Mouse (Mus musculus) ES-E14 (cell line): ENCODE results near the gene Ezh1. TPM values are rescaled to one million over a fixed set of nuclear protein-coding genes. Genes with fewer than 3 reads are reported as not detected.

Source experiments
- DNase-seq: peaks from one replicate; pipeline ENCODE4 v3.0.0-alpha.2; 2013; ENCODE audit warnings: low read depth, low spot score
- H3K27ac ChIP-seq: 2 replicates; pipeline ENCODE4 v1.5.1; 2012; ENCODE audit warnings: low read depth, mild to moderate bottlenecking, low read length, moderate library complexity, mixed read lengths; ENCODE audit not compliant: poor library complexity, insufficient read depth, severe bottlenecking
- H3K36me3 ChIP-seq: 2 replicates; pipeline ENCODE4 v1.6.1; 2012; ENCODE audit warnings: mild to moderate bottlenecking, low read length, moderate library complexity, mixed read lengths; ENCODE audit not compliant: control insufficient read depth, poor library complexity, insufficient read depth, severe bottlenecking
- H3K4me1 ChIP-seq, 2 experiments: fragments of 150-350 bp in 1 of 2; sonication (generic) in 1 of 2; 2 replicates each; pipeline ENCODE4 v1.6.1; 2012; ENCODE audit warnings: low read length in 2 of 2, mild to moderate bottlenecking in 1 of 2, mixed read lengths in 1 of 2; ENCODE audit not compliant: control insufficient read depth in 2 of 2, insufficient read depth in 2 of 2, poor library complexity in 1 of 2
- H3K4me3 ChIP-seq, 2 experiments: fragments of 150-350 bp in 1 of 2; sonication (generic) in 1 of 2; 2 replicates each; pipeline ENCODE4 v1.5.1; 2012; ENCODE audit warnings: low read length in 2 of 2, low read depth in 1 of 2, mild to moderate bottlenecking in 1 of 2, mixed read lengths in 1 of 2; ENCODE audit not compliant: insufficient read depth in 1 of 2, poor library complexity in 1 of 2, severe bottlenecking in 1 of 2
- H3K9ac ChIP-seq: 2 replicates; pipeline ENCODE4 v1.6.1; 2012; ENCODE audit warnings: low read depth, mild to moderate bottlenecking, low read length, mixed read lengths; ENCODE audit not compliant: poor library complexity, insufficient read depth, severe bottlenecking
- H3K9me3 ChIP-seq: fragments of 150-350 bp; sonication (generic); 2 replicates; pipeline ENCODE4 v1.6.1; 2012; ENCODE audit warnings: low read depth, mild to moderate bottlenecking, low read length; ENCODE audit not compliant: control insufficient read depth, insufficient read depth
- CHD2 ChIP-seq: IDR thresholded peaks from 2 replicates; pipeline ENCODE4 v1.6.1; 2014; ENCODE audit warnings: mild to moderate bottlenecking, low read depth, low read length, inconsistent platforms
- HCFC1 ChIP-seq: IDR thresholded peaks from 2 replicates; pipeline ENCODE4 v1.6.1; 2012; ENCODE audit warnings: low read length, inconsistent platforms, borderline replicate concordance; ENCODE audit not compliant: insufficient read depth
- MAFK ChIP-seq: IDR thresholded peaks from 2 replicates; pipeline ENCODE4 v1.6.1; 2014; ENCODE audit warnings: mild to moderate bottlenecking, low read depth, low read length, inconsistent platforms; ENCODE audit not compliant: insufficient read depth
- ZC3H11A ChIP-seq: IDR thresholded peaks from 2 replicates; pipeline ENCODE4 v1.6.1; 2012; ENCODE audit warnings: low read depth, mild to moderate bottlenecking, inconsistent platforms, low read length, borderline replicate concordance
- ZNF384 ChIP-seq: IDR thresholded peaks from 2 replicates; pipeline ENCODE4 v1.6.1; 2012; ENCODE audit warnings: low read depth, low read length, inconsistent platforms
- in situ Hi-C, 2 experiments: fragments of 600-800 bp; cut with MboI; formaldehyde crosslinking; loops; one replicate each; pipeline ENCODE4 v1.15.1; 2025; ENCODE audit warnings: low sequenced_read_pairs in 2 of 2, inconsistent platforms in 1 of 2; ENCODE audit not compliant: unreplicated experiment in 2 of 2
- total RNA-seq: library from RNA; depleted of rRNA; stranded (reverse); fragments of 300-350 nt; gene quantifications from 2 replicates; pipeline ENCODE4 v1.2.3, GENCODE M21; 2012

Gene Ezh1
- total RNA-seq, 1 experiment = 18.3 TPM

DNA sequence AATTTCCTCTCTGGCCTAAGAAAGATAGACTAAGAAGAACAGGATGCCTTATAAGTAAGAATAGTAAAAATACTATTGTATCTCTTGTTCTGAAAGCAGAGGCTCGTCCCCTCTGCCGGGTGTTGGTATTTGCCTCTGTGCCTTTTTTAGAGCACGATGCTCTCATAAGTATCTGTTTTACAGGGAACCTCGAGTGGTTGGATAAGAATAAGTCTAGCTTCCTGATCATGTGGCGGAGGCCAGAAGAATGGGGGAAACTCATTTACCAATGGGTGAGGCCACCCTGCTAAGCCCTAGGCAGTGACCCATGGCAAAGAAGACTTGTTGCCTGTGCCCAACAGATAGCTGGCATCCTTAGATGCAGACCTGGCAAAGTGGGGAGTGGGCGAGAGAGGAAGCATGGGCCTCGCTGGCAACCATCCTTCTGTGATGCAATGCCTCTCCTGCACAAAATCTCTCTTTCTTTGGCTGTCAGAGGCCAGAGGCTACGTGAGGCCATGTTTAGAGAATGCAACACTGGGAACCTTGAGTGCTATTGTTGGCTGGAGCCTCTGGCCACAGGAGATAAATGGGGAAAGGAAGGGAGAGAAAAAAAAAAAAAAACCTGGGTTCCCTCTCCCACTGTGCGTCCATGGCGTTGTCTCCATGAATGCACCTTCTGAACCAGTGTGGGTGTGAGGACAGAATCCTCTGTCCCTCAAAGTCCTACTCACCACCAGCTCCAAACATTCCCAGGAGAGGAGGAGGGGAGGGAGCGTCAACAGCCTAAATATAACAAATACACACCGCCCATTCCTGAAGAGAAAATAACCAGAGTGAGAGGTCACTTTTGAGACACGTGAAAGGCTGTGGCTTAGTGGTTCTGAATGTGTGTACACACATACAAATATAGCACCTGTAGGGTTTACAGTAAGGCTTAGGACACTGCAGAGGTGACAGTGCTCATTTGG lies 29.8 kb upstream of the Ezh1 start:
- in situ Hi-C loops = no loop called here
- Histone ChIP-seq H3K9me3 (no peaks in the 10 kb centered on the region), H3K36me3 (peaks cover 4% of the 10 kb centered on the region), H3K27ac (no peak overlapping the region), H3K4me3 (no peak overlapping the region), H3K4me1 (peaks cover 0 to 4% of the 10 kb centered on the region in 2 experiments; a peak in 2 of 4 replicates), H3K9ac (no peak overlapping the region)
- DNase-seq = no peak
- TF ChIP-seq MAFK = no peak
- no peak for TF ChIP-seq HCFC1
- TF ChIP-seq ZC3H11A = no peak
- TF ChIP-seq ZNF384 = no peak
- TF ChIP-seq CHD2 = no peak

DNA sequence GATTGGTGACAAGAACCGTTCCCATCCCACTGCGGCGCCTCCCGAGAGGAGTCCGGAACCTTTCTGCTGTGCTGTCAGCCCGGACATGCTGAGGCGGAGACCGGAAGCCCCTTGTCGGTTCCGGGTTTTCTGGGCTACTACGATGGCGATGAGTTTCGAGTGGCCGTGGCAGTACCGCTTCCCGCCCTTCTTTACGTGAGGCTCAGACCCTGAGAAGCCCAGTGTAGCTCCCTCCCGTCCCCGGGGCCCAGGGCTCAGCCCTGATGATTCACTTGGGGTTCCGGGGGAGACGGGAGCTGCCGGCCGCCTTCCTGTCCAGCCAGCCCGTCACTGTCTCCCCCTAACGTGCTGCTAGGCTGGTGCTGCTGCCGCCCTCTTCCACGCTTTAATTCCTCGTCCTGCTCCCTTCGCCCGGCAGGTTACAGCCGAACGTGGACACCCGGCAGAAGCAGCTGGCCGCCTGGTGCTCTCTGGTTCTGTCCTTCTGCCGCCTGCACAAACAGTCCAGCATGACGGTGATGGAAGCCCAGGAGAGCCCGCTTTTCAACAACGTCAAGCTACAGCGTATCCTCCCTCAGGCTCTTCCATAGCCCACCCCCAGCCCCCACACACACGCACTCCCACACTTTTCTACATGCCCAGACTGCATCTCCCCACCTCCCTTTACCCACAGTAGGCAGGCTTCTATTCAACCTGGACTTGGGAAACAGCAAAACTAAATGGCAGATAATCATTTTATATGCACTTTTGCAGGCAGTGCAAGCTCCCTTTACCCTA lies 27.5 kb upstream of the Ezh1 start, which contains the start of gene Vps25:
TSS of gene Vps25 (plus strand) at position 95 of the 777 bp plus-strand sequence.
- in situ Hi-C loops = no loop called here
- peak; percentile 62 for DNase-seq
- Histone ChIP-seq H3K9ac (peak within 1 kb of the TSS; percentile 88), H3K4me3 (peak within 1 kb of the TSS; percentile 80 to 92), H3K9me3 (no peaks in the 10 kb centered on the region), H3K36me3 (peaks cover 2% of the 10 kb centered on the region; the same call in 1 of the 2 replicates), H3K4me1 (no peaks in the 10 kb centered on the region), H3K27ac (no peak within 1 kb of the TSS)
- TF ChIP-seq MAFK (no peak), HCFC1 (peak; percentile 85), CHD2 (no peak)

DNA sequence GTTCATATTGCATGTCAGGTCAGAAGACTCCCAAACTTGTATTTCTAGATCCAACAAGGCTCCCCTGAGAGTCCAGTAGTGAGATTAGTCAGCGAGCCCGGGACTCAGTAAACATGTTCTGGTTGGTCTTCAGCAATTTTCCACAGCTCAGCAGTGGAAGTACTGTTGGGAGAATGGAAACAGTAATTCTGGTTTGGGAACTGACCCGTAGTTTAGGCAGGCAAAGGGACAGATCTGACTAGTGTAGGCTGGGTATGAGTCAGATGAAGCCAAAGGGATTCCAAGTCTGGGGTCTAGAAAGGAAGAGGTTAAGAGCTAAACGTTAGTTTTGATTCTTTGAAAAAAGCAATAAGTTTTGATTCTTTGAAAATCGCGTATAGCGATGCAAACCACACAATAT lies 26.7 kb upstream of the Ezh1 start:
- no peaks in the 10 kb centered on the region for H3K9me3 ChIP-seq
- in situ Hi-C loops = no loop called here
- no peak for TF ChIP-seq HCFC1
- no peak for TF ChIP-seq CHD2
- TF ChIP-seq MAFK = no peak
- TF ChIP-seq ZNF384 = no peak
- TF ChIP-seq ZC3H11A = no peak
- H3K4me3 ChIP-seq = peak overlapping the region; percentile 80 to 92
- DNase-seq = no peak
- peak overlapping the region; percentile 88; the same call in 1 of the 2 replicates for H3K9ac ChIP-seq
- no peak overlapping the region for H3K27ac ChIP-seq
- H3K36me3 ChIP-seq = peaks cover 2% of the 10 kb centered on the region; the same call in 1 of the 2 replicates
- peaks cover 0 to 5% of the 10 kb centered on the region in 2 experiments; a peak in 1 of 4 replicates for H3K4me1 ChIP-seq

DNA sequence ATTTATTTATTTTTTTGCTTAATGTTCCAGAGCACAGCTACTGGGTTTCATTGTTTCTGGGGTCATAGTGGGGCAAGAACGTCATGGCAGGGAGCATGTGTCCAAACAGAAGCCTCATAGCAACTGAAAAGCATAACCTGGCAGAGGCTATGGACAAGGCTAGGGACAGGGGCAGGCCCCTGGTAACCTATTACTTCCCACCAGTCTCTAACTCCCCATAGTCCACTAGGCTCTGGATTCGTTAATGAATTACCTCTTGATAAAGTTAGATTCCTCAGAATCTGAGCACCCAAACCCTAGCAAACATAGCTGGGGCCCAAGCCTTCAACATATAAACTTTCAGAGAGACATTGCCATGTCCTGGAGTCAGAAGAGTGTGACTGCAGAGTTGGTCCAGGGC lies 24.8 kb upstream of the Ezh1 start:
- peaks cover 0 to 10% of the 10 kb centered on the region in 2 experiments; a peak in 1 of 4 replicates for H3K4me1 ChIP-seq
- H3K4me3 ChIP-seq = no peak overlapping the region
- peaks cover 2% of the 10 kb centered on the region; the same call in 1 of the 2 replicates for H3K36me3 ChIP-seq
- no peaks in the 10 kb centered on the region for H3K9me3 ChIP-seq
- H3K27ac ChIP-seq = no peak overlapping the region
- TF ChIP-seq HCFC1 (no peak), MAFK (no peak), ZNF384 (no peak), CHD2 (no peak), ZC3H11A (no peak)
- H3K9ac ChIP-seq = no peak overlapping the region
- no peak for DNase-seq
- in situ Hi-C loops = no loop called here
